Mouse (Mus musculus): ENCODE measurements around the gene Gm10181. TPM values are rescaled to one million over a fixed set of nuclear protein-coding genes. Genes with fewer than 3 reads are reported as not detected.

The Gm10181 gene
- polyA plus RNA-seq, 1 experiment from 2014 or later, result not detected

Other genes with a start within 250 kb of the Gm10181 start
- gene Herpud2, start 62.4 kb downstream of the Gm10181 start, polyA plus RNA-seq (2015; fragmentation: Nextera tagmentation; extraction: Ambion mirVana), result 29.1 and 29.2 TPM in 2 replicates
- 307 and 316 TPM in 2 replicates for gene Sept7, start 163.0 kb downstream of the Gm10181 start, polyA plus RNA-seq (2015; fragmentation: Nextera tagmentation; extraction: Ambion mirVana)